Mouse (Mus musculus) heart, embryonic 11.5 days (tissue): ENCODE results near the gene Sema4g. TPM values are rescaled to one million over a fixed set of nuclear protein-coding genes. Genes with fewer than 3 reads are reported as not detected.
A peak's percentile ranks its signal among the peaks of the same experiment; 100 is the strongest.

Experiments used
- ATAC-seq: fragments of 200-750 bp; cut with Nextera tagmentation; replicated peaks from 2 replicates; pipeline ENCODE4 v1.8.0; 2017; ENCODE audit warnings: moderate library complexity; ENCODE audit not compliant: insufficient number of reproducible peaks, low FRiP score, low TSS enrichment
- H3K27ac ChIP-seq: fragments of 300-500 bp; sonication (generic); 2 replicates; pipeline ENCODE4 v1.5.1; 2014; ENCODE audit warnings: mild to moderate bottlenecking, low read depth, low read length
- H3K27me3 ChIP-seq: fragments of 300-500 bp; sonication (generic); 2 replicates; pipeline ENCODE4 v1.6.1; 2014; ENCODE audit warnings: mild to moderate bottlenecking, low read length, mixed read lengths; ENCODE audit not compliant: control insufficient read depth, insufficient read depth
- H3K36me3 ChIP-seq: fragments of 300-500 bp; sonication (generic); 2 replicates; pipeline ENCODE4 v1.6.1; 2014; ENCODE audit warnings: mild to moderate bottlenecking, low read length, moderate library complexity, mixed read lengths; ENCODE audit not compliant: control insufficient read depth, insufficient read depth
- H3K4me1 ChIP-seq: fragments of 300-500 bp; sonication (generic); 2 replicates; pipeline ENCODE4 v1.6.1; 2014; ENCODE audit warnings: low read length; ENCODE audit not compliant: control insufficient read depth, insufficient read depth
- H3K4me2 ChIP-seq: fragments of 300-500 bp; sonication (generic); 2 replicates; pipeline ENCODE4 v1.6.1; 2014; ENCODE audit warnings: mild to moderate bottlenecking, moderate library complexity
- H3K4me3 ChIP-seq: fragments of 300-500 bp; sonication (generic); 2 replicates; pipeline ENCODE4 v1.5.1; 2014; ENCODE audit warnings: low read depth, low read length
- H3K9ac ChIP-seq: fragments of 300-500 bp; sonication (generic); 2 replicates; pipeline ENCODE4 v1.6.1; 2014; ENCODE audit warnings: mild to moderate bottlenecking, low read depth, low read length, moderate library complexity
- H3K9me3 ChIP-seq: fragments of 300-500 bp; sonication (generic); replicated peaks from 2 replicates; pipeline ENCODE4 v1.6.1; 2016; ENCODE audit warnings: low read length; ENCODE audit not compliant: control insufficient read depth
- WGBS: fragments of 180-500 bp; shearing (Covaris S2); extraction: QIAGEN DNeasy Blood & Tissue Kit; methylation state at CpG from one replicate; pipeline ENCODE4 v1.1.7; 2014; ENCODE audit not compliant: insufficient replicate concordance; 5-methylcytosine and 5-hydroxymethylcytosine counted together
- polyA plus RNA-seq: library from polyadenylated mRNA; unstranded; fragments of >200 nt; fragmentation: Nextera tagmentation; extraction: Ambion mirVana; gene quantifications from 2 replicates; pipeline ENCODE4 v1.2.1, GENCODE M21; 2014

Gene Sema4g
- polyA plus RNA-seq, 1 experiment from 2014 or later: 1.4 TPM

- Histone ChIP-seq H3K4me1 (peaks cover 13% of the 10 kb centered on the region), H3K27me3 (no peaks in the 10 kb centered on the region), H3K27ac (peak overlapping the region; percentile 77), H3K9ac (peak overlapping the region; percentile 85), H3K9me3 (no peaks in the 10 kb centered on the region), H3K36me3 (peaks cover 16% of the 10 kb centered on the region), H3K4me2 (peak overlapping the region; percentile 94), H3K4me3 (peak overlapping the region; percentile 98)
- ATAC-seq: no peak
- 36% methylated on average over 17 of the region's 17 CpGs for WGBS
These were observed 18.1 kb downstream of the Sema4g start for GRCm38 (mm10) chr19:45007021-45007420.

- peaks cover 16% of the 10 kb centered on the region for H3K36me3 ChIP-seq
- no peak for ATAC-seq
- H3K9me3 ChIP-seq: no peaks in the 10 kb centered on the region
- peak overlapping the region; percentile 98 for H3K4me3 ChIP-seq
- WGBS: 87% methylated on average over 20 of the region's 20 CpGs
- H3K4me2 ChIP-seq: peak overlapping the region; percentile 94
- H3K4me1 ChIP-seq: peaks cover 13% of the 10 kb centered on the region
- no peaks in the 10 kb centered on the region for H3K27me3 ChIP-seq
- no peak overlapping the region for H3K27ac ChIP-seq
- H3K9ac ChIP-seq: peak overlapping the region; percentile 85
These were observed 18.7 kb downstream of the Sema4g start for GRCm38 (mm10) chr19:45007425-45008191.

GRCm38 (mm10) chr19:45010646-45011045 is 21.7 kb downstream of the Sema4g start:
- Histone ChIP-seq H3K27ac (no peak overlapping the region), H3K4me3 (no peak overlapping the region), H3K27me3 (no peaks in the 10 kb centered on the region), H3K9me3 (no peaks in the 10 kb centered on the region), H3K4me2 (no peak overlapping the region), H3K36me3 (peaks cover 8% of the 10 kb centered on the region; the same call in 1 of the 2 replicates), H3K9ac (no peak overlapping the region), H3K4me1 (peaks cover 12% of the 10 kb centered on the region)
- ATAC-seq: no peak
- 83% methylated on average over 4 of the region's 4 CpGs for WGBS

- no peak overlapping the region for H3K9ac ChIP-seq
These were observed 23.3 kb downstream of the Sema4g start for GRCm38 (mm10) chr19:45012219-45012618.

DNA sequence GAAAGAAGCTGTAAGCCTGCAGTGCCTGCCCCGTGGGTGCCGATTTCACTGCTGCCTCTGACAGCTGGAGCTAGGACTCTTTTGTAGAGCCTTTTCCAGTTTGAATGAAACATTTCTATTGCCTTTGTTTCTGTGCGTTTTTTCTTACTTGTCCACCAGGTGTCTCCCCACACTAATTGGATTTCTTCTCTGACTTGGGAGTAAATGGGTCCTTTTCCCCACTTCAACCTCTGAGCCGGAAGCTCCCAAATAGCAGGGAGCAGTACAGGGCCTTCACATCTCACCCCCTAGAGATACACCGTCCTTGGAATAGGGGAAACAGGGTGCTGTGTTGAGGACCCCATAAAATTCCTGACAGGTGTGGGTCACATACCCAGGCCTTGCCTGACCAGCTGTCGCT is 23.7 kb downstream of the Sema4g start:
- WGBS: 38% methylated on average over 6 of the region's 6 CpGs
- Histone ChIP-seq H3K4me2 (no peak overlapping the region), H3K27me3 (no peaks in the 10 kb centered on the region), H3K36me3 (peaks cover 8% of the 10 kb centered on the region; the same call in 1 of the 2 replicates), H3K9ac (no peak overlapping the region), H3K27ac (no peak overlapping the region), H3K9me3 (no peaks in the 10 kb centered on the region), H3K4me1 (peaks cover 11% of the 10 kb centered on the region), H3K4me3 (no peak overlapping the region)
- no peak for ATAC-seq

More at GRCm38 (mm10) chr19:45012219-45012618, 23.3 kb downstream of the Sema4g start:
- H3K27me3 ChIP-seq: no peaks in the 10 kb centered on the region
- 78% methylated on average over 8 of the region's 8 CpGs for WGBS
- peaks cover 8% of the 10 kb centered on the region; the same call in 1 of the 2 replicates for H3K36me3 ChIP-seq
- no peaks in the 10 kb centered on the region for H3K9me3 ChIP-seq
- no peak overlapping the region for H3K4me2 ChIP-seq
- no peak overlapping the region for H3K4me3 ChIP-seq
- ATAC-seq: no peak
- H3K4me1 ChIP-seq: peaks cover 14% of the 10 kb centered on the region
- H3K27ac ChIP-seq: no peak overlapping the region

DNA sequence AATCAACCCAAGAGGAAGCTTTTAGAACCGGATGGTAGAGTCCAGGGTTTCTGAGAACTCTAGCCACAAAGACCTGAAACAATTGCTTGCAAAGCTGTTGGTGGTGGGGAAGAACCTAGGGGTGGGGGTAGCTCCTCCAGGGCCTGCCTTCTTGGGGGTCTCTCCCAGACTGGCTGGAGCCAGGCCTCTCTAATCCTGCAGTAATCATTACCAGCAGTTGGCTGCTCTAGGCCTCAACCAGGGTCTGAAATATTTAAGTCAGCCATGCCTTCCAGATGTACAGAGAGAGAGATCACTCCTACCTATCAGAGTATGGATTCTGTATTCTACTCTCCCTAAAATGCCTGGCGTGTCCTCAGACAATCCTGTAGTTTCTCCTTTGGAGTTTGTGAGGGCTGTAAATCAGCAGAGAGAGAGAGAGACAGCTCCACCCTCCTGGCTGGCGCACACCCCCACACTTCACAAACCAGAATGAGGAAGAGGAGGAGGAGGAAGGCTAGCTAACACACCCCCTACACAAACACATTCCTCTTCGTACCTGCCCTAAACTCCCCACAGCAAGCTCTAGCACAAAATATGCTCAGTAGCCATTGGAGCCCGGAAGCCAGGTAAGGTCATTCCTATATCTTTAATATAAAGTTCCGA is 24.8 kb downstream of the Sema4g start:
- Histone ChIP-seq H3K4me3 (no peak overlapping the region), H3K4me2 (no peak overlapping the region), H3K27ac (peak overlapping the region; percentile 12; the same call in 1 of the 2 replicates), H3K9me3 (no peaks in the 10 kb centered on the region), H3K27me3 (no peaks in the 10 kb centered on the region), H3K9ac (no peak overlapping the region), H3K4me1 (peaks cover 12% of the 10 kb centered on the region), H3K36me3 (peaks cover 8% of the 10 kb centered on the region; the same call in 1 of the 2 replicates)
- ATAC-seq: no peak
- 58% methylated on average over 6 of the region's 6 CpGs for WGBS

- Histone ChIP-seq H3K9ac (peak within 1 kb of the TSS; percentile 96), H3K9me3 (no peaks in the 10 kb centered on the region), H3K4me1 (peaks cover 18% of the 10 kb centered on the region), H3K4me2 (peak within 1 kb of the TSS; percentile 99), H3K27me3 (no peaks in the 10 kb centered on the region), H3K4me3 (peak within 1 kb of the TSS; percentile 80), H3K27ac (peak within 1 kb of the TSS; percentile 99), H3K36me3 (peaks cover 8% of the 10 kb centered on the region; the same call in 1 of the 2 replicates)
- no peak for ATAC-seq
- WGBS: 11% methylated on average over 10 of the region's 10 CpGs
These were observed 25.6 kb downstream of the Sema4g start, which contains the start of gene Lzts2 for GRCm38 (mm10) chr19:45014335-45014971. TSS of gene Lzts2 (plus strand) at chr19:45014414.

GRCm38 (mm10) chr19:45014981-45015402 is 26.1 kb downstream of the Sema4g start:
- H3K36me3 ChIP-seq: peaks cover 8% of the 10 kb centered on the region; the same call in 1 of the 2 replicates
- H3K9ac ChIP-seq: peak overlapping the region; percentile 96
- no peaks in the 10 kb centered on the region for H3K9me3 ChIP-seq
- peak overlapping the region; percentile 99 for H3K27ac ChIP-seq
- H3K27me3 ChIP-seq: no peaks in the 10 kb centered on the region
- H3K4me1 ChIP-seq: peaks cover 20% of the 10 kb centered on the region
- H3K4me2 ChIP-seq: peak overlapping the region; percentile 99
- no peak for ATAC-seq
- peak overlapping the region; percentile 80 for H3K4me3 ChIP-seq
- WGBS: under 1% methylated on average over 25 of the region's 25 CpGs
